Mouse (Mus musculus) thymus, postnatal 10 days (tissue): Measurements from ENCODE around the gene Wnt16.
"Not testable (repeated sequence)": the region's sequence is repeated elsewhere in the genome, so short reads cannot be mapped to it uniquely, and the experiment has no call there.

Experiments
- DNase-seq, 2 experiments: peaks; one replicate each; pipeline ENCODE4 v3.0.0; 2021; ENCODE audit warnings: low spot score in 2 of 2

The Wnt16 gene

DNA sequence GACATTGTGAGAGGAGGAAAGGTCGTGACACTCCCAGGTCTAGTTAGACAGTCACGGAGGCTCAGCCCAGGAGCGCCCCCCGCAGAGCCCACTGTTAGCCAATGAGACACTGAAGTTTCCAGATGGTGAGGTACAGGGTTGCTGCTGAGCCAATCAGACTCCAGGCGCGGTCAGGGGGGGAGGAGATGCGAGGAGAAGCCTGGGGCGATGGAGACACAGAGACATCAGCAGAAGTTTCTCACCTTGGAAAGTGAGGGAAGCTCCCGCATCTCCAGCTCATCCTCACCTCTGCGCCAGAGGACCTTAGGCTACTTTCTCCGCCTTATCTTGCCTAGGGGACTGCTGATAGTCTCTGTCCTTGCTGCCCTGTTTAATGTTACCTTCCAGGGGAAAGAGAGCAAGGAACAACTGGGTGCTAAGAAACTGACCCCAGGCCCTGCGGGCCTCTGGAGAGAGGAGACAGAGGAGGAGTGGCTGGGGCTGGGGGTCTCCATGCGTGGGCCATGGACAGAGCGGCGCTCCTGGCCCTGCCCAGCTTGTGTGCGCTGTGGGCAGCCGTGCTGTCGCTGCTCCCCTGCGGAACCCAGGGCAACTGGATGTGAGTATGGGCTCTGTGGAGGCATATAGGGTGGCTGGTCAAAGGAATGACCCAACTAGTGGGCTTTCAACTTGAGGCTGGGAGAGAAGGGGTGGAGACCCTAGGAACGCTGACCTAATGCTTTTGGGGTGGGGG, at the start of gene Wnt16:
Gene Wnt16 (plus strand): TSS at position 224 of the 733 bp plus-strand sequence.
- no peak for DNase-seq

DNA sequence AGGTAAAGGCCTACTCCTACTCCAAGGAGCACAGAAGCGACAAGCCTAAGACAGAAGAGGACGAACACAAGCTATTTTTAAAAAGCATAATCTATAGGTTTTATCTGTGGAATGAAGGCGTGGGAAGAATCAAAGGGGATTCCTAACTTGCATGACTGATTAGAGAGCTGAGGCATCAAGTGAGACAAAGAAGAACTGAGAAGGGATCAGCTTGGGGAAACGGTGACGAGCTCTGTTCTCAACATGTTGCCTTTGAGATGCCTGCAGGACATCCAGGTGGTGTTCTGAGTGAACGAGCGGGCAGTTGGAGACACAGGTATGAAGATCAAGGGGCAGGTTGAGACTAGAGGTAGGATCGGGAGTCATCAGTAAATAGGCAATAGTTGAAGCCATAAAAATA, 44.7 kb upstream of the Wnt16 start:
- DNase-seq, result no peak

DNA sequence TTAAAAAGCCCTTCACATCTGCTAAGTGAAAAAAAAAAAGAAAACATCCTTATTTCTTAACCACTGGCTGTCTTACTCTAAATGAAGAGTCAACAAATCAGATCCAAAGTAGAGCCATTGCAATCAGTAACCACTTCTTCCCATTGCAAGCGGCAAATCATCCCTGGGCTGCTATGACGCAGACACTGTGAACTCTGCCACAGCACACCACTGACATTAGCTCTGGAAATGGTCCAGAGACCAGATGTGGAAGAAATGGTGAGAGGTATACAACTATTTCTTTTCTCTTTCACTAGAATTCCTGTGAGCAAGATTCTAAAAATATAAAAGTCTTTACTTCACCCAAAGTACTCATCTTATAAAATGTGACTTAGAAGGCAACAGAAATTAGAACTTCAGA, 41.3 kb upstream of the Wnt16 start:
- no peak for DNase-seq

DNA sequence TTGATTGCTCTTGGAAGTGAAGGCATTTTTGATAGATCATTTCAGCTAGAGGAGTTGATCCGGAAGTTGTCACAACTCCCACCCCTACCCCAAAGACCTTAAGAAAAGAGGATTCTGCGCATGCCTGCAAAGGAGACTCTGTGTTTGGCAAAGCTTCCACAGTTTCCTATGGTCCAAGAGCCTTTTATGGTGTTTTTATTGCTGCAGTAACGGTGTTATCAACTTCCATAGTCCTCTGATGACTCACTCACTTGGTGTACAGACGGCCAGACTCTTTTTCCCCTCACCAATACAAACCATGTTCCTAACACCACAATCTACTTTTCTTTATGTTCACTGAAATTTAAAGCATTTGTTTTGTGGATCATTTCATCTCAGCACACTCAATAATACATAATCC, 29.2 kb upstream of the Wnt16 start:
- DNase-seq, result no peak

DNA sequence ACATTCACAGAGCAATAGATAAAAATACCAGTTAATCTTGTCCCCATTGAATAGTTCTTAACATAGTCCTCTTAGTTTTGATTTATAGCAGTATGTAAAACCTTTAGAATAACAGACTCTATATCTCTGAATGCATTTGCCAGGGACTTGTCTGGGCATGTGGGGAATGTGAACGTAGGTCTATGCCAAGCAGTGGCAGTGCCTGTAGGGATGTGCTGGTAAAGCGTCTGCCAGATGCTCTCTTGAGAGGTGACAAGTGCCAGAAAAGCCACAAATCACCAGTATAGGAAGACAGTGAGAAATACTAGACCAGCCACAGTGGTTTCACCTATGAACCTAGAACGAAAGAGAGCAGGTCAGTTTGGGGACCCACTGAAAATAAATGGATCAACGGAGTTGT, 25.5 kb upstream of the Wnt16 start:
- no peak for DNase-seq

DNA sequence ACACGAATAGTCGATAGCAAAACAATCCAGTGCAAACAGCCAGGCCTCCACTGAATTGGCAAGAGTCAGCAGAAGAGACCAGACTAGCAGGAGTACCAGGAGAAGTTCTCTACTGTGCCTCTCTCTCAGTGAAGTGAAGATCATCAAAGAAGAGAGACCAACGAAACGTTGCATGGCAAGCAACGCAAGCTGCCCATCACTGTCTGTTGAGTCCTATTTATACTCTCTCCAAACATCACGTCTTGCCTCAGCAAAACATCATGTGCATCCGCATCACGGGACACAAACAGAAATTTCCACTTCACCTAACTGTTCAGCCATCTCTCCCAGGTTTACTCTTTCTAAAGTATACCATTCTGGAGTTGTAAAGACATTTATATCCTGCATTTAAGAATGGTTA, 23.9 kb upstream of the Wnt16 start:
- DNase-seq, result not testable (repeated sequence)

DNA sequence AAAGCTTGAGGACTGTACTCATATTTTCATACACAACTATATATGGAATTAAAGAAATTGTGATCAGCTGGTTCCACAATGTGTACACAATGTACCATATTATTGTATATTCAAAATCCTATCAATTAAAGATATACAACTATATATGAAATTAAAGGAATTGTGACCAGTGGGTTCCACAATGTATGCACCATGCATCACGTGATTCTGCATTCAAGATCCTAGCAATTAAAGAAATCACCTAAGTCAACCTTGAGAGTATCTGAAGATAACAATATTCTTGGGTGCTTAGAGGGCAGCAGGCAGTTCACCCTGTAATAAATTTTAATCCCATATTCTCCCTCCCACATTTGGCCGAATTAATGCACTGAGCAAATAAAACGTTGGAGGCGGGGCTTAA, 22.0 kb upstream of the Wnt16 start:
- DNase-seq, result no peak

DNA sequence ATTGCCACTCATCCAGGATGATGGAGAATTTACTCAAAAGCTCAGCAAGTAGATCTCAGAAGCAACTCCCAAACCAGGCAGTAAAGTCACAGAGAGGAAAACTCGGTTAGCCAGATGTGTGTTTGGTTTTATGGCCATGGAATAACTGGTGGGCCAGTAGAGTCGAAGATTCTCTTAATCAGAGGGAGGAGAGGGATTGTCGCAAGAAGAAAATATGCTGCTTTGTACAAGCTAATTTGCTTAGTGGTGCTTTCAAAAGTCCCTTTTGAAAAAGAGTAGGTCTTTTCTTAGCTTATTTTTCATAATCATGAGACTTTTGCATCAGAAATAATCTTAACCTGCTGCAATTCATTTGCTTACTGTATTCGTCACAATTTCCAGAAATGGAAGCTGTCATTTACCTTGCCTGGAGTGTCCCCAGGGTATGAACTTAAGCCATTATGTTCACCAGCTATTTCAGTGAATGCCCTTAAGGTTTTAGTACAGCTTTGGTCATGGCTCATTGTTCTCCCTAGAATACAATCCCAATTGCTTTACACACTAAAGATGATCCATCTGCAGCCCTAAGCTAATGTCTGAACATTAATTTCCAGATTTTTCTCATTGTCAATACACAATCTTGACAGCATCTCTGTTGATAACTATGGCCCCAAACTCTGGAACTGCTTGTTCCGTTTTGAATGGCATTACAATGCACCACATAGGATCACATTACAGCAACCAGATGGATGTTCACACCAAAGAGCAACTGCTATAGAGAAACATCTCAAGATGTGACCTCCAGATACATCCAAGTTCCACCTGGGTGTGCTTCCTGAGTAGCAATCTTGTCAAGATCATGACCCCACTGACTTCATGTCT, 20.0 kb upstream of the Wnt16 start:
- DNase-seq, result no peak

DNA sequence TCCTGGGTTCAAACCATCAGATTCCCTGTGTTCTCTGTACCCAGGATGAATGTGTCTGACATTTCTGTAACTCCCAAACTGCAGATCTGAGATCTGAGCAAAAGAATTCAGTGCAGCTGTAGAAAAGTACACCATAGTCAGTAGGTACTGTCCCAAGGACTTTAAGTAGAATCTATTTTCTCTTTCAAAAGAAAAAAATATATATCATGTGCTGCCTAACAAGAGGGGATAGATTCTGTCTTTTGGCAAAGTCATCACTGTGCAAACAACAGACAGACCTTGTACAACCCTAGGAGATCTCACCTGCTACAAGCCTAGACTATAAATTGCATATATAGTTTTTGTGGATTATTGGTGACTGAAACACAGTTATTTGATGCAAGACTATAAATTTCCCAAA, 19.4 kb upstream of the Wnt16 start:
- DNase-seq, result no peak

DNA sequence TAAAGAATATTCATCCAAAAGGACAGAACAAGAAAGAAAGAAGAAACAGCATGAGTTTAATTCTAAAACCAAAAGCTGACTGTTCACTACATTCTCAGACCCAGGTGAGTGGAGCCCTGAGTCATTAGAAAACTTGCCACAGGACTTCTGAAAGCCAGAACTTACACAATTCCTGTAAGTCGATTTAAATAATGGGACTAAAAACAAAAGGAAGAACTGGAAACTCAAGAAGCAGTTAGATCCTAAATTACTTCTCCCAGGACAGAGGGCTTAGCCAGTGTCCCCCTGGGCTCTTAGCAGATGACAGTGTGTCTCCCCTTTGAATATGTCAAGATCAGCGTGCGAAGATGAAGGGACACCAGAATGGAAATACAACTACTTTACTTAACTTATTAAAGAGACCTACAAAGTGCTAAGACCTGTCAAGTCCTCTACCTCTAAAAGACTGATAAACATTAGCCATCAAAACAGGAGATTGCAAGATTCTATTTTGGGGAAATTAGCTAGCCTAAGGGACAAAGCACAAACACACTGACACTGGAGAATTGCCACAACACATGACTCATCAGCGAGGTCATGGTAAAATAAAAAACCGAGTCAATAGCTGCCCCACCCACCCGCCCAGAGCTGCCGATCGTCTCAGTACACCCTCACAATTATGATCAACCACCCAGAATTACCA, 18.0 kb upstream of the Wnt16 start:
- no peak for DNase-seq

DNA sequence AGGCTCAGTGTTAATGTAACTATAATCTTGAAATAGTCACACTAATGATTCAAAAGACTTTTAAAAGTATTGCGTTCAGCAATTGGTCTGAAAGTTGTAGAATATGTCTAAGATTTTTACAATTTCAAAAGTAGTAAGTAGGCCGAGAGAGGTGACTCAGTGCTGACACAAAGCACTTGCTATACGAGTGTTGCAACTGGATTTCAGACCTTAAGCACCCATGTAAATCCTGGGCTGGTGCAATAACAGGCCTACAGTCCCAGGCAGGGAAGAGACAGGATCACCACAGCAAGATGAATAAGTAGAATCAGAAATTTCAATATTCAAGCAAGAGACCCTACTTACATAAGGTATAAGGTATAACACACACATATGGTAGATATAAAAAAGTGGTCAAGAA, 10.1 kb upstream of the Wnt16 start:
- DNase-seq, result no peak

DNA sequence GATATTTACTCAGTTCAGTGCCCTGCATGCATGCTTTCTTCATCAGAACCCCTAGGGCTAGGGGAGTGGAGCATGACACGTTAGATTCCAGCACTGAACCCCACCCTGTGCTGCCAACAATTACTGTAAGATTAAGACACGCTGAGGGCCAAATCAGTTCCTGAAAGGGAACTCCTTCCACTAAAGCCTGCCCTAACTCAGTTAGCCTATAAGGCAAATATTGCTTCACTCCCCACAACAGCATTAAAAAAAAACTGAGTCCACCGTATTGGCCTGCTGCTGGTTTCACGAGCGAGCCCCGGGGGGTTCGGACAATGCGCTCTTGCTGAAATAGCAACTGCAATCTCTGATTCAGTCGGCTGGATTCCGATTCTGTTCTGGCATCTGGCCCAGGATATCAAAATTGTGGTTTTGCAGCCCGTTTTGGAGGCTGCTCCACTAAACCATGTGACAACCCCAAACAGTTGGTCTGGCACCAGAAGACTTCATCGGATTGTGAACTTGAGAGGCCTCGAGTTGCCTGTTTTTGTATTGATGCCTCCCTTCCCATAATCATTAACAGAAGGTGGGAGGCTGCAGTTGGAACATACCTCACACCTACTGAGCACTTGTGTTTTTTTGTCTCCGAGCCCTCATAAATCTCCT, 7.7 kb upstream of the Wnt16 start:
- DNase-seq, result no peak

DNA sequence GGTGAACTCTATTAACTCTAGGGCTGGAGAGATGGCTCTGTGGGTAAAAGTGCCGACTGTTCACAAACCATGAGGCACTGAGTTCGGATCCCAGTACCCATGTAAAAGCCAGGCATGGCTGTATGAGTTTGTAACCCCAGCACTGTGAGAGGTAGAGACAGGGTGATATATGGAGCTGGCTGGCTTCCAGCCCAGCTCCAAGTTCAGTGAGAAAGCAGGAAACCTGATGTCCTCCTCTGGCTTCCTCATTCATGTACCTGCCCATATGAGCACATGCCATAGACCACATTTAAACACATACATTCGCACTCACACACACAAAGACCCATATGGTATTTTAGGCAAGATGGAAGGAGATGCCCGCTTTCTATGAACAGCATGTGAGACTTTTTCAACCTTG, 5.6 kb upstream of the Wnt16 start:
- no peak for DNase-seq

DNA sequence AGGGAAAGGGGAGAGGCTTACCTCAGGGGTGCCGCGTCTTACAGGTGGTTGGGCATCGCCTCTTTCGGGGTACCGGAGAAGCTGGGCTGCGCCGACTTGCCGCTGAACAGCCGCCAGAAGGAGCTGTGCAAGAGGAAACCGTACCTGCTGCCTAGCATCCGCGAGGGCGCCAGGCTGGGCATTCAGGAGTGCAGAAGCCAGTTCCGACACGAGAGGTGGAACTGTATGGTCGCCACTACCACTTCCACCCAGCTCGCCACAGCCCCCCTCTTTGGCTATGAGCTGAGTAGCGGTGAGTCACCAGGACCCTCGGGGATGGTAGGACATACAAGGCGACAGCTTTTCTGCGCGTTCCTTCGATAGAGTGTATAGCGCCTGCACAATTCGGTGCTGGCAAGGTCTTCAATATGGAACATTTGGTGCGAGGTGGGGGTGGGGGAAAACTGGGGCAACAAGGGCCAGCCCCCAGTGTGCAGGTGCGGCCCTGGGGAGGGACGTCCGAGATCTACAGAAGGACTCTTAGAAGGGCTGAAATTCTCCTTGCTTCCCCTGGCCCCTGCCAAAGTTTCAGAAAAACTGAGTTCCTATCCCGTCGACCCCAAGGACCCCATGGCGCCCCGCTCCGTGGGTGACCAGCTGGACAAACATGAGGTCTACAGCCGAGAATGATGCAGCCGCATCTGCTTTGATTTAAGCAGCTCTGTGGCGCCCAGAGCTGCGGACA, 872 bp downstream of the Wnt16 start:
- peak in 1 of 2 experiments; percentile 13 for DNase-seq

DNA sequence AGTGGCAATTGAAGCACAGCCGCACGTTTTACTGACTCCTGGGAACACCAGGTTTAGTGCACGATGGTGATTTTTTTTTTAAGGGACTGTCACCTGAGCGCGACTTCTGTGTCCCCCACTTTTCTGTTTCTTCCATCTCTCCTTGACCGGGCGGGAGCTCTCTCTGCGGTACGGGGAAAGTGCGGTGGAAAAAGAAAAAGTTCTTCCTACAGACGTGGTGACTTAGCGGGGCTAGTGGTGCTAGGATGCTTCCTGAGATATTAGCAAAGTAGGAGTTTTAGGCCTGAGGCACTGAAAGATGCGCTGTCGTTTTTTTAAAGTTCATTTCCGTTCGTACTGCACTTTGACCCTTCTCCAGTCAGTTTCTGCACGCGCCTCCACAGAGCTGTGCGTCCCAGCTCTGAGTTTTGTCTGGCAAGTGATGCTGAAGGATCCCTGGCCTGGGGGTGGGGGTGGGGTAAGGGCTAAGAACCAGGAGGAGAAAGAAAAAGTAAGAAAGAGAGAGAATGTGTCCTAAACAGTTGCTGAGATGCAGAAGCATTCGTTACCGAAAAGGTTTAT, 1.5 kb downstream of the Wnt16 start:
- DNase-seq, result no peak

DNA sequence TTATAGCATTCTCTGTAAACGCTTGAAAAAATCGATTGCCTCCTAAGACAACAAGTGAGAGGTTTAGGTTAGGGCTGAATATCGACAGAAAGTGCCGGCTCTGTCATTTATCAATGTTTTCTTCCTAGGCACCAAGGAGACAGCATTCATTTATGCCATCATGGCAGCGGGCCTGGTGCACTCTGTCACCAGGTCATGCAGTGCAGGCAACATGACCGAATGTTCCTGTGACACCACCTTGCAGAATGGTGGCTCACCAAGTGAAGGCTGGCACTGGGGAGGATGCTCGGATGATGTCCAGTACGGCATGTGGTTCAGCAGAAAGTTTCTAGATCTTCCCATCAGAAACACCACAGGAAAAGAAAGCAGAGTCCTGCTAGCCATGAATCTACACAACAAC, 2.8 kb downstream of the Wnt16 start:
- DNase-seq, result no peak

DNA sequence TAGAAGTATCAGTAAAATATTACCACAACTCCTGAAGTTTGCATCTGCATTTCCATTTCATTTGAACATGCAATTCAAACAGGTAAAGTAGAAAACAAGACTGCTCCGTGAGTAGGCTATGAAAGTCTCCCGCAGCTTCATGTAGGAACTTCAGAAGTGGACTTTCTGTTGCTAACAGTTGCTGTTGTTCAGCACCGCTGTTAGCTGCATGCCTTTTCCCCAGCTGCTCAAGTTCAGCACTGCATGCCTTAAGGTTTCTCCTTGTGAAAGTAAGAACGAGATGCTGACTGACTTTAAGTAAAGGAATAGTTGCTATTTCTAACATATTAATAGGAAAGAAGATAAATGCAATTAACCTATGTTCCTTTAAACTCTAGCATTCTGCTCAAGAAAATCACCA, 4.0 kb downstream of the Wnt16 start:
- DNase-seq, result no peak

DNA sequence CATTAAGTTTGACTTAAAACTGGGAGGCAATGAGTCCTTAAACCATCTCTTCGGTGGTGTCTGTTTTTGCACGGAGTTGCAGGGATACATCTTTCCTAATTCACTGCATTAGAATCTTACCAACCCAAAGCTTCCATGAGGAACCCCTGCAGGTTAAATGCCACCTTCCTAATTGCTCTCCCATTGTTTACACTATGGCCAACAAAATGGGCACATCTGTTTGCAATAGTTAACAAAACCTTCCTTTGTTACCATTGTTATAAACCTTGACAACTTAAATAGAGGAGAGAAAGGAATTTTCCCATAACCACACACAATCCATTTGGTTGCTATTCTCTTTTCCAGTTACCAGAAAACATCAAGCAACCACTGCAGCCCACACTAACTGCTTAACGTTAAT, 5.9 kb downstream of the Wnt16 start:
- no peak for DNase-seq

DNA sequence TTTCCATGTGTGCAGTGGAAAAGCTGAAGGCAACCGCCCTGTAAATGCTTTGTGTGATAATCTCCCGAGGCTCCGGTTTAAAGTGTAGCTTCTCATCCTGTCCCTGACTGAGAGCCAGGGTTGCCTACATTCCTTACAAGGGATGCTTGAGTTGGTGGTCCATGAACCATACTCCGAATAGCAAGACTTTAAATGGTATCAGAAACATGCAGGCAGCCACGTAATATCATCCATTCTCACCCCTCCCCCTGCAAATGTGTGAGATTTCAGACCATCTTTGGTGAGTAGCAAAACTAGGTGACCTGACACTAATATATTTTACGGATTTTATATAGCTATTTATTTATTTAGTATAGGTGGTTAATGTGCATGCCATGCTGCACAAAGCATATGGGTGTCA, 9.0 kb downstream of the Wnt16 start:
- no peak for DNase-seq

DNA sequence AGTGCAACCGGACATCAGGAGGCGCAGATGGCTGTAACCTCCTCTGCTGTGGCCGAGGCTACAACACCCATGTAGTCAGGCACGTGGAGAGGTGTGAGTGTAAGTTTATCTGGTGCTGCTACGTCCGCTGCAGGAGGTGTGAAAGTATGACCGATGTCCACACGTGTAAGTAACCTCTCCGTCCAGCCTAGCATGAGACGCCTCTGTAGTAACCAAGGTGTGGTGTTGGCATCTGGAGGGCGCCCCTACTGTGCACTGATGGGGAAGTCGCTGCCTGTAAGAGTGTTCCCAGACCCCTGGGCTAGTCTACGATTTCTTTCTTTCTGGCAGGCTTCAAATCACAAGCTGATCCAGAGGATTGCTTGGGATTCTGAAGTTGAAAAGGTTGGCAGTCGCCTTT, 10.0 kb downstream of the Wnt16 start:
- no peak for DNase-seq

DNA sequence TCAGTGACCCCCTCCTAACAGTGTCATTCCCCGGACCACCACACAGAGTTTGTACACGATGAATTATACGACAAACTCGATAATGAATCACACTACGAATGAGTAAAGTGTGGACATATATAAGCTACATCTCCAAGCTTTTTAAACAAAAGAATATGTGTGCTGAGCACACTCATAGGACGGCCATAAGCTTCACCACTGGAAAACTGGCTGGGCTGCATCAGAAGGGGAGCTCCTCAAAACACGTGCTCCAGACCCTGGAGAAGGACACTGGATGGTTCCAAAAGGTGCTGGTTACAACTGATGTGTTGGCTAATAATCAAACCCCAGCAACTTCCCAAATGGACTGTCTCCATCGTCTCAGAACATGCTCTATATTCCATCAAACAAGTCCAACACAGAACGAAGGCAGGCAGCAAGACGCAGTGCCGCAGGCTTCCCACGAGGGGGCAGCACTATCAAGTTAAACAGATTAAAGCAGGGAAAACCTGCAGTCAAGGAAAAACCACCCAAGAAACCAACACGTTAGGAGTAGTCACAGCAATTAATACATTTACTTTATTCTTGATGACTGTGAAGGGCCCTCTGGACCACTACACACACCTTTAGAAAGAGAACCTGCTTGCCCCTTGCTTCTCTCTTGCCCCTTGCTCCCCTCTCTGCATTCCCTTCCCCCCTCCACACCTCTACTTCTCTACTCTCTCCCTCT, 37.5 kb downstream of the Wnt16 start:
- peak; percentile 40 to 81 for DNase-seq
